Mouse (Mus musculus) MN1 (cell line): ENCODE results near the gene Taldo1.

Experiments used
- DNase-seq: peaks from one replicate; pipeline ENCODE4 v3.0.0-alpha.2; 2016; ENCODE audit warnings: low spot score

Taldo1 gene

GRCm38 (mm10) chr7:141426948-141427730 is 35.1 kb downstream of the Taldo1 start:
- no peak for DNase-seq

DNA sequence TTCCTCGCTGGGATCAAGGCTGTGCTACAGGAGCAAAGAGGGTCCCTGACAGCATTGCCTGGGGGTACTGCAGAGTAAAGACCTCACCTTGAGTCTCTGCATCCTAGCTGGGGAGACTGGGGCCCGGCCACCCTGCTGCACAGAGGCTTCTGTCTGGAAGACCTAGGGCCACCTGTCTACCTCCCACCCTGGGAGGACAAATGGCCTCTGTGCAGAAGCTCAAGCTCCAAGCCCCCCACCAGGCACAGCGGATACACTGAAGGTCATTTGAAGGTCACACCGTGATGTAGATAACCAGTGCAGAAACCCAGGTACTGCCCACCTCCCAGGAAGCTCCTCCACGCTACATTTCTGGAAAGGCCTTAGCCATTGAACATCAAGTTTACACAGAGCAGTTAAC is 36.7 kb downstream of the Taldo1 start:
- DNase-seq, result no peak

- peak; percentile 93 for DNase-seq
These were observed 37.3 kb downstream of the Taldo1 start, which contains the start of gene Cend1 for GRCm38 (mm10) chr7:141429310-141429709. Gene Cend1, minus strand, starts transcription at chr7:141429491.

DNA sequence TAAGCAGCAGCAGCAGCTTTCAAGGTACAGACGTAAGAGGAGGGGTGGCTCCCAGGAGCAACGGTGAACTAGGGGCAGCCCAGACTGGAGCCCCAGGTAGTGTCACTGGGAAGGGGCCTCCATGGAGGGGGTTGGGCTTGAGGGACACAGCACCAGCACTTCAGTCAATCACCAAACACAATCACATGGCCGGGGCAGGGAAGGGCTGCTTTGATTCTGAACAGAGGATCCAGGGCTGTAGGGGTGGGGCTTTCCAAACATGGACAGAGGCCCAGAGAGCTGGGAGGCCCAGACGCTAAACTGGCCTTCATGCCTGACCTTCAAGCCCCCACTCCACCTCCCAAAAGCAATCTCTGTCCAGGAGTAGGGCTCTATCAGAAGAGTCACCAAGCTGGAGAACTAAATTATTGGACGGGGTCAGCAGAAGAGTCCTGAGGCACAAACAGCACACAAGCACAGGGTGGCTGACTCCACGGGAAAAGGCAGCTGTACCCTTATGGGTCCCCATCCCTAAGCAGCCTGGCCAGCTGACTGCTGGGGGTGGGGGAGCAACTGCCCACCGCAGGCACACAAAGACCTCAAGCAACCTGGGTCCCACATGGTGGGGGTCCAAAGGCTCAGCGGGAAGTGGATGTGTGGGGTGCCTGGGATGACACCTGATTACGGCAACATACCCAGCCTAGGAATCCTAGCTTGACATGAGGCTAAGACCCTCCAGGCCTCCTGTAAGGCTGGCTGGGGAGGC is 38.0 kb downstream of the Taldo1 start:
- no peak for DNase-seq

GRCm38 (mm10) chr7:141430585-141431240 is 38.7 kb downstream of the Taldo1 start:
- DNase-seq, result no peak

DNA sequence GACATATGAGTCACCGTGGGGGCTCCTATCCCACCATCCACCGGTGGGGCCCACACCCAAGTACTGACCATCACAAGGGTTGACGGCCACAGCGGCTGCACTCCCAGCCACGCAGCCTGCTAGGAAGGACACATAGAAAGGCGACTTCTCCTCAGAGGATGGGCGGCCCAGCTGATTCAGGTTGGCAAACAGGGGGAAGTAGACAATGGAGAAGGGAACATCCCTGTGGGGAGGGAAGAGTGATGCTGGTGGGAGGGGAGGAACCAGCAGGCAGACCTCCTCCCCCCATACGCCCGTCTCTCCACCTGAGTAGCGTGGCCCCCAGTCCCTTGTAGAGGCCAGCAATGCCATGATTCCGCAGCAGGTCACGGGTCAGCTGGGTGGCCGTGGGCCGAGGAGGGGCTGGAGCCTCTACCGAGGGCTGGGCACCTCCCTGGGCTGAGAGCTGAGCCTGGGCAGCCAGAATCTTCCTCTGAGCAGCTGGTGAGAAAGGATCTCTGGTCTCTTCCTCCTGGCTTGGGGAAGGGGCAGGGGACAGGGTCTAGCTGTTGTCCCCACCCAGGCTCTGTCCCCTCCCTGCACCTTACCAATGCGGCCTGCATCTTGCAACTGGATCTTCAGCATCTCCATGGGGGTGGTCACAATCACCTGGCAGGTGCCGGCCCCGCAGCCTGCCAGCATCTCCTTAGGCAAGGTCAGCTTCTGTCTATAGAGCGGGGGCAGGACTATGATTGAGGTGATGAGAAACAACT is 39.6 kb downstream of the Taldo1 start:
- no peak for DNase-seq

GRCm38 (mm10) chr7:141432186-141432611 is 40.2 kb downstream of the Taldo1 start:
- no peak for DNase-seq

DNA sequence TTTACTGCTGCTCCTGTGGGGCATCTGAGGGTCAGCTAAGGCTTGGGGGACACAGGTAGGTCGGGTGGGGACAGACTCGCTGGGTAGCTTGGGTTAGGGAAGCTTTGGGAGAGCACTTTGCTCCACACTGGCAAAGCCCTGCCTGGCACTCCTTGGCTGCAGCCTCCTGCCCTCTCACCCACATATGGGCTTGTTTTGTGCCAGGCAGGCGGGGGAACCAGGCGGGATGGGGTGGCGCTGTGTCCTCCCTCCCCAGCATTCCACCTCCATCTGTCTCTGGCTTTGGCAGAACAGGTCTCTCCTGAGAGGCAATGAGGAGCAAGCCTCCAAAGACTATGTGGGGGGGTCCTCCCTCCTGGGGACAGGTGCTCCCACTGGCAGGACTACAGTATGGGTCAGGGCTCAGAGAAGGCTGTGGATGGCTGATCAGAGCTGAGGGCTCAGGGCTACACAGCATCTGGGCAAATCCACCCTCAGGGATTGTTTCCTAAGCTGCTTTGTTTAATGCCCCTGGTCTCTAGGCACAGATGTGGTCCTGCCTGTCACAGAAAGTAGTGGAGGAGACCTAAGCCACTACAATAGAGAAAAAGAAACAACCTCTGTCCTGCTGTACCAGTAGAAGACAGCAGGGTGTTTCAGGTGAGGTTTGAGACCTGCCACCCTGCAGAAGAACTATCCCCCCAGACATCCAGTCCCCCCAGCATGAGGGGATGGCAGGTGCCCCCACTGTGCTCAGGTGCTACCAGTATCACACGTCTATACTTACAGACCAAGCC is 40.9 kb downstream of the Taldo1 start:
- DNase-seq, result no peak

DNA sequence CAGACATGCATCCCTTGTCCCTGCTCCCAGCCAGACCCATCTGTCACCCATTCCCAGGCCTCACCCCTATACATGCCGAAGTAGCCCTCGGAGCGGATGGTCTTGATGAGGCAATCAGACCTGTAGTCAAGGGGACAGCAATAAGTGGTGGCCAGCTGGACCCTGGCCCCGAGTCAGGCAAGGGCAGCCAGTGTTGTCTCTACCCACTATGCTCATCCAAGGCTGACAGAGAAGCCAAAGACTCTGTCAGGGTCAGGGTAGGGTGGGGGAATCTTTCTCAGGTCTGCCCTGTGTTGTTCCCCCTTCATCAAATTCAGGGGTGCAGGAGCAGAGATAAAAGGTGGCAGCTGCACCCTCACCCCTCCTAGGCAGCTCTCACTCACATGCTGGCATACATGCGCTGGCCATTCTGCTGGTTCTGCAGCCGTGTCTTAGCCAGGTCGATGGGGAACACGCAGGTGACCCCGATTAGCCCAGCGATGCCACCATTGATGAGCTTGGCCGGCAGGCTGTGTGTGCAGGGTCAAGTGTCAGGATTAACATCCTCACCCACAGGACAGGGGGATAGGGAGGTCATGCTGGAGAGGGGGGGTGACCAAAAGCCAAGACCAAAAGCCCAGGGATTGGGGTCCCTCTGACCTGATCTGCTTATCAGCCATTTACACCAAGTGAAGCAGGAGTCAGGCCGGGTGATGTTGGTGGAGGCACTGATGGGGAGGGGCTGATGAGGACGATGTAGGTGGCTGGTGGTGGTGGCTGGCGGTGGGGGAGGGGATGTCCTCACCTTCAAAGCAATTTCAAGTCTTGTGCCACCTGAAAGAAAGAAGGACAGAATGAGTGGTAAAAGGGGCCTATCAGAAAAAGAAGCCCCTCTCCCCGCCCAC is 41.8 kb downstream of the Taldo1 start:
- no peak for DNase-seq

- no peak for DNase-seq
These were observed 42.5 kb downstream of the Taldo1 start for GRCm38 (mm10) chr7:141434464-141434863.

GRCm38 (mm10) chr7:141435129-141435855 is 43.3 kb downstream of the Taldo1 start:
- DNase-seq, result peak; percentile 59

DNA sequence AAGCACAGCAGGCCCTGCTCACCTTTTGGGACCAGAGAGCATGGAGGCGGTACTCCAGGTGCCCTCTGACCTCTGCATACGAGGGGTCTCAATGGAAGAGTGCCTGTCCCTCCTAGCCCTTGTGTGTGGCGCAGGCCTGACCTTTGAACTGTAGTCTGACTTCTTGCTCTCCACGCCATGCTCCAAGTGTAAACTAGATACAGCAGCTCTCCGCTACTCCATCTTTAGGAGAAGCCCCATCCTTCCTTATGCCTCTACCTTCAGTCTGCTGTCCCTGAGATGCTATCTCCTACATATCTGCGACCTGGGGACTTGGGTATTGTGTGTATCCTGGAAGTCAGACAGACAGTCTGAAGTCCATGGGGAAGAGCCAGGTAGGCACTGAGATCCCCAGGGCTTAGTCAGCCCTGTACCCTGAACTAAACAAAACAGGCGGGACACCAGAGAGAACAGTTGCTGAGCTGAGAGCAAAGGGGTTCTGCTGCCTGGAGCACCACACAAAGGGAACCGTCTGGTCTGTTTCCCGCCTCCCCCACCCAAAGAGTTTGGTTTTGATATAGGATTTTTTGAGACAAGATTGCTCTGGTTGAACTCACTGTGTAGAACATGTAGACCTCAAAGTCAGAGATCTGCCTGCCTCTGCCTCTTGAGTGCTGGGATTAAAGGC is 44.0 kb downstream of the Taldo1 start:
- no peak for DNase-seq

DNA sequence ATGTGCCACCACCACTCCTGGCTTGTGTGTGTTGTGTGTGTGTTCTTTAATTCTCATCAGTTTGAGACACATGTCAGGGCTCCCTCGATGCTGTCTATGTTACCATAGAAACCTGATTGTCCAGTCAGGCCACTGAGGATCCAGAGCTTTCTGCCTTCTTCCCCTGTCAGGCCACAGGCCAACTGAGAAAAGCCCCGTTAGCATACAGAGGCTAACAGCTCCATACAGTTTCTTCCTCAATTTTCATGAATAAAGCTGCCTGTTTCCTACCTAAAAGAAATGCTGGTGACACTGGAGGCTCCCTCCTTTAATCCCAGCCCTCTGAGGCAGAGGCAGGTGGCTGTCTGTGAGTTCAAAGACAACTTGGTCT is 44.5 kb downstream of the Taldo1 start:
- no peak for DNase-seq

- DNase-seq, result peak; percentile 86
These were observed 45.5 kb downstream of the Taldo1 start, which contains the start of gene Slc25a22 for GRCm38 (mm10) chr7:141437178-141438120. Gene Slc25a22, minus strand, starts transcription at chr7:141437892.

DNA sequence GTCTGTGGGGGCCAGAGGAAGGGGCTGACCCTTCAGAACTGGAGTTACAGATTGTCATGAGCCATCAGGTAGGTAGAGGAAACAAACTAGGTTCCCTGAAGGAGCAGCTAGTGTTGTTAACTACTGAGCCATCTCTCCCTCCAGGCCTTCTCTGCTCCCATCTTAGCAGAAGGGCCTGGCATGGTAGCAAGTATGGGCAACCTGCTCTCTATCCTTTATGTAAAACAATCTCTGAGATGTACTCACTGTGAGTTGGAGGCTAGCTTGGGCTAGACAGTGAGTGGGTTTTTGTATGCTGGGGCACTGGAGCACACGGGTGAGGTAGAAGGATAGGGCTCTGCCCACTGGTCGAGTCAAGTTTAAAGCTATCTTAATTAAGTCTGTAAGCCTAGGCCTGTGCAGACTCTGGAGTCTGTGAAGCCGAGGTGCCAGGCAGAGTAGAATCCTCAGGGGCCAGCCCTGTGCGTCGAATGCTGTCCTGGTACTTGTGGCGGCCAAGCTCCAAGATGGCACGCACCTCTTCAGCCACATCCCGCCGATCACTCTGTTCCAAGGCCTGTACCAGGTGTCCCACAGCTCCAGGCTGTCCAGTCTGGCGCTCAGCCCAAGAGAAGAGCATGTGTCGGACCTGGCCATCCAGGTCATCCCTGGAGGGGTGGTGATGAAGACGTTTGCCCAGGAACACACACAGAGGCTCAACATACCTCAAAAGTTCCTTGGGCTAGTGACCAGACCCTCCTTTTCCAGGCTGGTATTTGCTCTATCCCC is 46.4 kb downstream of the Taldo1 start:
- no peak for DNase-seq

- no peak for DNase-seq
These were observed 47.2 kb downstream of the Taldo1 start for GRCm38 (mm10) chr7:141439140-141439679.

DNA sequence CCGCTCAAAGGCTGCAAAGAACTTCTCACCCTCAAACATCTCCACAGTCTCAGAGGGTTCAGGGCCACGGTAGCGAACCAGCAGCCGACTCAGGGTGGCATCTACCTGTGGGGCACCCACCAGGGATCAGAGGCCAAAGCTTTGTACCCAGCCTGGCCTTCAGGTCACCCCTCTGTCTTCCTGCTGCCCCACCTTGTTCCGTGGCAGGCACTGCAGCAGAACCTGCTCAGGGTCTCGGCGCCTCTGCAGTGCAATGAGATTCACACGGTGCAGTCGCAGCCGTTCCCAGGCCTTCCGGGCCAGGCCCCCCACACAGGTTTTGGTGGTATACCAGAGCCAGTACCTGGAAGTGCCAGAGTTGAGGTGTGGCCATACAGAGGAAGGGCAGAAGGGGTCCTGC is 47.8 kb downstream of the Taldo1 start:
- no peak for DNase-seq
